In genomic region chr15:100627774-100628370, GRCm38 (mm10) we compare ENCODE assay signal across 11 mouse cellular contexts. TPM values are rescaled to one million over a fixed set of nuclear protein-coding genes. Genes with fewer than 3 reads are reported as not detected.
DNase-seq lines count a peak whose midpoint lies in the region; ATAC-seq lines count a peak whose summit lies in the region.
"Had no signal": no experiment of that assay in that cellular context is flagged by ENCODE, and none has a peak within 500 bp of the region (broad histone marks: within the 10 kb centered on the region; RNA-seq: fewer than 3 reads in every experiment).

No protein-coding gene starts in this region.

- H3K4me1 ChIP-seq in limb, embryonic 11.5 days (ENCODE audit: control insufficient read depth, insufficient read depth, low read length) = peaks cover 8% of the 10 kb centered on the region; the same call in 1 of the 2 replicates
- H3K4me1 ChIP-seq in limb, embryonic 10.5 days = peaks cover 19% of the 10 kb centered on the region
- H3K4me1 ChIP-seq in embryonic facial prominence, embryonic 10.5 days = peaks cover 19% of the 10 kb centered on the region
- no peaks in the 10 kb centered on the region for H3K4me1 ChIP-seq in forebrain, embryonic 14.5 days (ENCODE audit: control insufficient read depth, insufficient read depth, low read length)

- no peaks in the 10 kb centered on the region for H3K9me3 ChIP-seq in limb, embryonic 11.5 days (ENCODE audit: control insufficient read depth, low read length)
- H3K9me3 ChIP-seq in limb, embryonic 10.5 days (replicated peaks) = no peaks in the 10 kb centered on the region
- H3K9me3 ChIP-seq in embryonic facial prominence, embryonic 10.5 days = no peaks in the 10 kb centered on the region
- no peaks in the 10 kb centered on the region for H3K9me3 ChIP-seq in forebrain, embryonic 14.5 days (replicated peaks; ENCODE audit: control insufficient read depth, low read length)
- H3K9me3 ChIP-seq: liver, embryonic 15.5 days had no signal

- 6% methylated on average over 11 of the region's 11 CpGs for WGBS in limb, embryonic 11.5 days
- WGBS in limb, embryonic 10.5 days = 11% methylated on average over 11 of the region's 11 CpGs
- 6% methylated on average over 11 of the region's 11 CpGs for WGBS in embryonic facial prominence, embryonic 10.5 days
- 2% methylated on average over 10 of the region's 11 CpGs for WGBS in forebrain, embryonic 14.5 days

- 0 out of 2 replicates have a peak overlapping the region, but pooled peaks have one; percentile 12 for H3K9ac ChIP-seq in limb, embryonic 11.5 days (ENCODE audit: low read length)
- H3K9ac ChIP-seq in forebrain, embryonic 14.5 days (ENCODE audit: low read length) = no peak overlapping the region
- H3K9ac ChIP-seq: liver, embryonic 15.5 days had no signal

- H3K4me2 ChIP-seq in limb, embryonic 11.5 days (ENCODE audit: low read depth, severe bottlenecking) = no peak overlapping the region
- no peak overlapping the region for H3K4me2 ChIP-seq in forebrain, embryonic 14.5 days (ENCODE audit: low read length)
- H3K4me2 ChIP-seq: liver, embryonic 15.5 days had no signal

- intact Hi-C loops in left cerebral cortex, postnatal 36 days (cut with DNase I) = no loop called here

- no peak overlapping the region for H3K4me3 ChIP-seq in limb, embryonic 11.5 days (ENCODE audit: low read depth, low read length)
- no peak overlapping the region for H3K4me3 ChIP-seq in limb, embryonic 10.5 days
- H3K4me3 ChIP-seq in embryonic facial prominence, embryonic 10.5 days = 0 out of 2 replicates have a peak overlapping the region, but pooled peaks have one; percentile 14
- H3K4me3 ChIP-seq in forebrain, embryonic 14.5 days (ENCODE audit: low read depth, low read length) = no peak overlapping the region
- H3K4me3 ChIP-seq: liver, embryonic 15.5 days had no signal

- ATAC-seq in frontal cortex, adult (ENCODE audit: low TSS enrichment) = peak; percentile 38; the same call in 1 of the 2 replicates
- ATAC-seq in limb, embryonic 11.5 days (ENCODE audit: insufficient number of reproducible peaks, low FRiP score, low TSS enrichment, low read depth) = no peak
- no peak for ATAC-seq in forebrain, embryonic 14.5 days

- no peak overlapping the region for H3K27ac ChIP-seq in limb, embryonic 11.5 days (replicated peaks; ENCODE audit: low read depth, low read length)
- no peak overlapping the region for H3K27ac ChIP-seq in limb, embryonic 10.5 days
- H3K27ac ChIP-seq in embryonic facial prominence, embryonic 10.5 days (replicated peaks) = peak overlapping the region; percentile 2
- H3K27ac ChIP-seq in forebrain, embryonic 14.5 days (ENCODE audit: low read depth, low read length) = no peak overlapping the region
- H3K27ac ChIP-seq: liver, embryonic 15.5 days had no signal

- H3K27me3 ChIP-seq in limb, embryonic 11.5 days (ENCODE audit: control insufficient read depth, insufficient read depth, low read length) = no peaks in the 10 kb centered on the region
- H3K27me3 ChIP-seq in limb, embryonic 10.5 days (ENCODE audit: low read depth, poor library complexity, severe bottlenecking) = peaks cover 5% of the 10 kb centered on the region; the same call in 1 of the 2 replicates
- H3K27me3 ChIP-seq in embryonic facial prominence, embryonic 10.5 days (replicated peaks; ENCODE audit: low read depth, poor library complexity, severe bottlenecking) = peaks cover 29% of the 10 kb centered on the region
- H3K27me3 ChIP-seq in forebrain, embryonic 14.5 days (replicated peaks; ENCODE audit: control insufficient read depth, insufficient read depth, low read length) = no peaks in the 10 kb centered on the region
- H3K27me3 ChIP-seq: liver, embryonic 15.5 days had no signal

- no peaks in the 10 kb centered on the region for H3K36me3 ChIP-seq in limb, embryonic 11.5 days (ENCODE audit: control insufficient read depth, insufficient read depth, low read length)
- H3K36me3 ChIP-seq in limb, embryonic 10.5 days = no peaks in the 10 kb centered on the region
- H3K36me3 ChIP-seq in embryonic facial prominence, embryonic 10.5 days (replicated peaks) = no peaks in the 10 kb centered on the region
- H3K36me3 ChIP-seq in forebrain, embryonic 14.5 days (ENCODE audit: control insufficient read depth, insufficient read depth, low read length) = no peaks in the 10 kb centered on the region
- H3K36me3 ChIP-seq: liver, embryonic 15.5 days had no signal

- DNase-seq in frontal cortex, postnatal 10 days (ENCODE audit: low spot score in 2 of 2) = no peak
- no peak for DNase-seq in limb, embryonic 11.5 days (ENCODE audit: low spot score)
- DNase-seq in limb, embryonic 10.5 days (ENCODE audit: low spot score) = no peak
- DNase-seq in embryonic facial prominence, embryonic 10.5 days (ENCODE audit: low spot score) = no peak
- DNase-seq in lung, postnatal 36 days = peak; percentile 64
- no peak for DNase-seq in left cerebral cortex, postnatal 36 days (ENCODE audit: low spot score in 2 of 2)
- no peak for DNase-seq in forebrain, embryonic 14.5 days (ENCODE audit: low spot score)
- DNase-seq: adrenal gland, adult 2 months; cerebellum, postnatal 10 days had no signal

RNA-seq across cellular contexts. Expression of gene Smagp, which starts 8.9 kb away (rescaled TPM):
- 4.7 and 5.4 TPM in 2 replicates for polyA plus RNA-seq in limb, embryonic 11.5 days (2014; fragmentation: Nextera tagmentation; extraction: Ambion mirVana)
- polyA plus RNA-seq in limb, embryonic 10.5 days (2016; fragmentation: Nextera tagmentation; extraction: Ambion mirVana) = 5.0 and 6.7 TPM in 2 replicates
- polyA plus RNA-seq in embryonic facial prominence, embryonic 10.5 days (2016; fragmentation: Nextera tagmentation; extraction: Ambion mirVana) = 4.9 and 7.3 TPM in 2 replicates
- 1 to 10 TPM; 1.8 to 1.9 TPM for total RNA-seq in left cerebral cortex, postnatal 36 days (2021)
- 1.6 and 2.5 TPM in 2 replicates for polyA plus RNA-seq in forebrain, embryonic 14.5 days (2014; fragmentation: Nextera tagmentation; extraction: Ambion mirVana)

RNA-seq across cellular contexts. Expression of gene Dazap2, which starts 12.7 kb away (rescaled TPM):
- 196 and 201 TPM in 2 replicates for polyA plus RNA-seq in limb, embryonic 11.5 days (2014; fragmentation: Nextera tagmentation; extraction: Ambion mirVana)
- 189 and 195 TPM in 2 replicates for polyA plus RNA-seq in limb, embryonic 10.5 days (2016; fragmentation: Nextera tagmentation; extraction: Ambion mirVana)
- 200 and 212 TPM in 2 replicates for polyA plus RNA-seq in embryonic facial prominence, embryonic 10.5 days (2016; fragmentation: Nextera tagmentation; extraction: Ambion mirVana)
- total RNA-seq in left cerebral cortex, postnatal 36 days (2021) = 100 to 1,000 TPM; 106 to 120 TPM
- 210 and 254 TPM in 2 replicates for polyA plus RNA-seq in forebrain, embryonic 14.5 days (2014; fragmentation: Nextera tagmentation; extraction: Ambion mirVana)

RNA-seq across cellular contexts. Expression of gene Pou6f1, which starts 28.1 kb away (rescaled TPM):
- polyA plus RNA-seq in limb, embryonic 11.5 days (2014; fragmentation: Nextera tagmentation; extraction: Ambion mirVana) = 3.9 and 4.2 TPM in 2 replicates
- 1.1 and 2.9 TPM in 2 replicates for polyA plus RNA-seq in limb, embryonic 10.5 days (2016; fragmentation: Nextera tagmentation; extraction: Ambion mirVana)
- 3.7 and 5.4 TPM in 2 replicates for polyA plus RNA-seq in embryonic facial prominence, embryonic 10.5 days (2016; fragmentation: Nextera tagmentation; extraction: Ambion mirVana)
- 100 to 1,000 TPM; 128 to 140 TPM for total RNA-seq in left cerebral cortex, postnatal 36 days (2021)
- polyA plus RNA-seq in forebrain, embryonic 14.5 days (2014; fragmentation: Nextera tagmentation; extraction: Ambion mirVana) = 36.9 and 42.0 TPM in 2 replicates

RNA-seq across cellular contexts. Expression of gene Bin2, which starts 41.5 kb away (rescaled TPM):
- 3.8 and 4.2 TPM in 2 replicates for polyA plus RNA-seq in limb, embryonic 11.5 days (2014; fragmentation: Nextera tagmentation; extraction: Ambion mirVana)
- 2.6 and 3.5 TPM in 2 replicates for polyA plus RNA-seq in limb, embryonic 10.5 days (2016; fragmentation: Nextera tagmentation; extraction: Ambion mirVana)
- 2.1 and 4.0 TPM in 2 replicates for polyA plus RNA-seq in embryonic facial prominence, embryonic 10.5 days (2016; fragmentation: Nextera tagmentation; extraction: Ambion mirVana)
- total RNA-seq in left cerebral cortex, postnatal 36 days (2021) = 1 to 10 TPM; 4.5 to 6.2 TPM
- polyA plus RNA-seq in forebrain, embryonic 14.5 days (2014; fragmentation: Nextera tagmentation; extraction: Ambion mirVana) = 0.18 and 0.66 TPM in 2 replicates

RNA-seq across cellular contexts. Expression of gene Cela1, which starts 59.8 kb away (rescaled TPM):
- polyA plus RNA-seq in limb, embryonic 11.5 days (2014; fragmentation: Nextera tagmentation; extraction: Ambion mirVana) = 0.65 and 1.4 TPM in 2 replicates
- polyA plus RNA-seq in limb, embryonic 10.5 days (2016; fragmentation: Nextera tagmentation; extraction: Ambion mirVana) = 0.74 and 1.7 TPM in 2 replicates
- 1.7 and 2.2 TPM in 2 replicates for polyA plus RNA-seq in embryonic facial prominence, embryonic 10.5 days (2016; fragmentation: Nextera tagmentation; extraction: Ambion mirVana)
- total RNA-seq in left cerebral cortex, postnatal 36 days (2021) = 1 to 10 TPM; 3.6 to 4.4 TPM
- polyA plus RNA-seq in forebrain, embryonic 14.5 days (2014; fragmentation: Nextera tagmentation; extraction: Ambion mirVana) = 0.60 and 0.88 TPM in 2 replicates
